Mouse (Mus musculus) heart, embryonic 14.5 days (tissue): ENCODE measurements at regions not wholly inside any gene's neighbourhood (a gene's known extent, or its start where the extent isn't known, plus 50 kb on each side); places are given as distances from the start of the nearest gene placed in this dataset.

Experiments
- ATAC-seq: fragments of 200-750 bp; cut with Nextera tagmentation; 2 replicates; pipeline ENCODE4 v1.8.0; 2017; ENCODE audit warnings: low read depth, moderate TSS enrichment; ENCODE audit not compliant: insufficient number of reproducible peaks, insufficient read depth, low FRiP score
- H3K27ac ChIP-seq, 2 experiments: fragments of 200-500 bp in 1 of 2; fragments of 300-500 bp in 1 of 2; sonication (generic) in 1 of 2; replicated peaks in 1 of 2; 2 replicates each; pipeline ENCODE4 v1.5.1; 2012 to 2014; ENCODE audit warnings: low read depth in 2 of 2, low read length in 2 of 2, control low read depth in 1 of 2, mild to moderate bottlenecking in 1 of 2, mixed read lengths in 1 of 2; ENCODE audit not compliant: control insufficient read depth in 1 of 2, insufficient read depth in 1 of 2
- H3K27me3 ChIP-seq: fragments of 300-500 bp; sonication (generic); 2 replicates; pipeline ENCODE4 v1.6.1; 2014; ENCODE audit warnings: mild to moderate bottlenecking, low read length, control low read depth; ENCODE audit not compliant: control insufficient read depth, insufficient read depth
- H3K36me3 ChIP-seq: fragments of 300-500 bp; sonication (generic); 2 replicates; pipeline ENCODE4 v1.6.1; 2014; ENCODE audit warnings: mild to moderate bottlenecking, control low read depth, low read length, mixed read lengths; ENCODE audit not compliant: control insufficient read depth, insufficient read depth
- H3K4me1 ChIP-seq, 2 experiments: fragments of 200-500 bp in 1 of 2; fragments of 300-500 bp in 1 of 2; sonication (generic) in 1 of 2; 2 replicates each; pipeline ENCODE4 v1.6.1; 2012 to 2014; ENCODE audit warnings: low read length in 2 of 2, control low read depth in 1 of 2, mixed read lengths in 1 of 2; ENCODE audit not compliant: control insufficient read depth in 2 of 2, insufficient read depth in 2 of 2
- H3K4me2 ChIP-seq: fragments of 300-500 bp; sonication (generic); 2 replicates; pipeline ENCODE4 v1.6.1; 2014; ENCODE audit warnings: mild to moderate bottlenecking, low read length
- H3K4me3 ChIP-seq, 2 experiments: fragments of 200-500 bp in 1 of 2; fragments of 300-500 bp in 1 of 2; sonication (generic) in 1 of 2; 2 replicates each; pipeline ENCODE4 v1.5.1; 2012 to 2014; ENCODE audit warnings: low read length in 2 of 2, mild to moderate bottlenecking in 2 of 2, control low read depth in 1 of 2, low read depth in 1 of 2, moderate library complexity in 1 of 2; ENCODE audit not compliant: control insufficient read depth in 1 of 2, insufficient read depth in 1 of 2
- H3K9ac ChIP-seq: fragments of 300-500 bp; sonication (generic); 2 replicates; pipeline ENCODE4 v1.6.1; 2014; ENCODE audit warnings: mild to moderate bottlenecking, low read length
- H3K9me3 ChIP-seq: fragments of 300-500 bp; sonication (generic); 2 replicates; pipeline ENCODE4 v1.6.1; 2016; ENCODE audit warnings: low read length, control low read depth; ENCODE audit not compliant: control insufficient read depth
- WGBS: fragments of 180-500 bp; shearing (Covaris S2); extraction: QIAGEN DNeasy Blood & Tissue Kit; methylation state at CpG from one replicate; pipeline ENCODE4 v1.1.7; 2014; 5-methylcytosine and 5-hydroxymethylcytosine counted together

DNA sequence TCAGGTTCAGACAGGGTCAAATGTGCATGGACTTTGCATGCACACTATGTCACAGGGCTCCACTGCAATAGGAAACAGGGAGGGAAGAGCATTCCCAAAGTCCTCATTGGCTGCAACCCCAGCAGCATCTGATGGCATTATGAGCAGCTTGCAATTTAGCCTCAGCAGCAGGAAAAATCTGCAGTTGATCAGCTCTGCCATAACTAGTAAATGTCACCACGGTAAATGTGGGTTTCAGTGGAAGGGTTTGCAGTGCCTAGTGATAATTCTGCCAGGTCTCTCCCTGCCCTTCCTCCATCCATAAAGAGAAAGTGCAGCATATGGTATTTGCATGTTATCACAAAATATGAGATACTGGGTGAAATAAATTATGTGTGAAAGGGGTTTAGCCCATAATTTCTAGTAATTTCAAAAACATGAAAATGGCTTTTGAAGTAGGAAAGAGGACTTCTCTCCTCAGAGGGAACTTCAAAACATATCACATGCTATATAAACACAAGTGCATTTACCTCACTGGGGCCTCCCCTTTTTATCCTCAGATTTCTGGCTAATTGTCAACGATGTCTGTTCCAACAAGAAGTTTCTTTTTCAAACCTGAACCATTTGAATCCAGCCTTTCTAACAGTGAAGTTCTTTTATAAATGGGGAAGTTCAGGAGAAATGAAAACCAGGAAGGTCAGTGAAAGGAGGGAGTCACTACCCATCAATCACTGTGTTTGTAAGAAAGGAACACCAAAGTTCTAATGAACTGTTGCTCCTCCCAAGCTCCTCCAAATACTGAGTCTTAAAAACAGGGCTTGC lies 303.5 kb downstream of the Meis1 start:
- Histone ChIP-seq H3K4me1 (no peaks in the 10 kb centered on the region), H3K4me3 (no peak overlapping the region), H3K36me3 (no peaks in the 10 kb centered on the region), H3K9ac (no peak overlapping the region), H3K27ac (no peak overlapping the region), H3K4me2 (no peak overlapping the region), H3K27me3 (no peaks in the 10 kb centered on the region), H3K9me3 (no peaks in the 10 kb centered on the region)
- no peak for ATAC-seq
- WGBS = 72% methylated on average over 2 of the region's 2 CpGs

DNA sequence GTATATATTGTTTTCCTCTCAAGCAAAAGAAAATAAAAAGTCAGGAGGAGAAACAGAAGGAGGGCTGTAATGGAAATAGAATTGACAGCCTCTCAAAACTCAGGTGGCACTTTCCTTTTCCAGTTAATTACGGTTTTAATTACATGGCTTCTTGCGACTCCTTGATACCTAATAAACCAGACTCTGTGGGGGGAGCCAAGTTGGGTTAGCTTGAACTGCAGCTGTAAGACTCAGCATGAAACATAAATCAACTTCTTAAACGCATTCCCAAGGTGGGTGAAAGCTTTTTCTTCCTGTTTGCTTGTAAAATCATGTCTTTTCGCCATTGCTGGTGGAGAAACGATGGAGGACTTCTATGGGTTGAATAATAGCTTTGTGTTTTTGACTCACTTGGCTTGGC lies 304.4 kb downstream of the Meis1 start:
- H3K36me3 ChIP-seq = no peaks in the 10 kb centered on the region
- no peaks in the 10 kb centered on the region for H3K4me1 ChIP-seq
- 88% methylated on average over 5 of the region's 5 CpGs for whole genome bisulfite sequencing
- H3K4me3 ChIP-seq = no peak overlapping the region
- no peak overlapping the region for H3K4me2 ChIP-seq
- no peaks in the 10 kb centered on the region for H3K9me3 ChIP-seq
- ATAC-seq = no peak
- H3K9ac ChIP-seq = no peak overlapping the region
- no peak overlapping the region for H3K27ac ChIP-seq
- H3K27me3 ChIP-seq = no peaks in the 10 kb centered on the region

DNA sequence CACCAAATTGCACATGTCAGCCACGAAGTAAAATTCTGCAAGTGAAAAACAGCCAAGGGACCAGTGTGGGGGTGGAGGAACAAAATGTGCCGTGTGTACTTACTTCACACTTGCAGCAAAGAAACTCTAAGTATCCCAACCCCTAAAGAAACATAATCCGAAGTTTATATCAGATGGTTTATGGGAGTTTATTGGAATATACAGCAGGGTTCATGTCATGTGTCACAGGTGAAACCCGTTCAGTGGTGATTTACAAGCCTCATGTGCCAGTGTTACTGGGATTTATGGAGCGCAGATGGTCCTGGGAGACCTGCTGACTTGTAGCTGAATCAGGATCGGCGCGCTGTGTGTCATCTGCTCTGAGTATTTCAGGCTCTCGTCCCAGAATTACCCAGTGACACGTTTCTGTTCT lies 306.1 kb downstream of the Meis1 start:
- H3K36me3 ChIP-seq = no peaks in the 10 kb centered on the region
- ATAC-seq = no peak
- WGBS = 81% methylated on average over 10 of the region's 10 CpGs

DNA sequence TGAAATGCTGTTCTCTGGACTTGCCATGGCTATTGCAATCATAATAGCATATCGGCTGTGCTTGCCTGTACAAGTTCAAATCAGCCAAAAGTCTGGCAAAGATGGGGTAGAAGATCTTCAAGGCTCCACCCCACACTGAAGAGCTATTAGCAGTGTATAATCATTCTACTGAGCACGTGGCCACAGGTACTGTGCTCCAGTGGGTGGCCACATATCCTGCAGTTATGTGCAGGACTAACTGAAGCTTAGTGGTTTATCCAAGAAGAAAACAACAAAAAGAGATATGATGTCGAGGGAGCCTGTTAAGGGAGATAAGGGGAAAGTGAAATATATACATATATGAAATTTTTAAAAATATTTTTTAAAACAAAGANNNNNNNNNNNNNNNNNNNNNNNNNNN lies 309.2 kb downstream of the Meis1 start:
- no peak overlapping the region for H3K4me3 ChIP-seq
- H3K27me3 ChIP-seq = no peaks in the 10 kb centered on the region
- H3K27ac ChIP-seq = no peak overlapping the region
- no peak overlapping the region for H3K9ac ChIP-seq
- no peak overlapping the region for H3K4me2 ChIP-seq
- H3K9me3 ChIP-seq = no peaks in the 10 kb centered on the region
- no peak for ATAC-seq
- H3K36me3 ChIP-seq = no peaks in the 10 kb centered on the region
- H3K4me1 ChIP-seq = no peaks in the 10 kb centered on the region
- 63% methylated on average over 3 of the region's 3 CpGs for WGBS

More for the DNA sequence above, 306.1 kb downstream of the Meis1 start:
- Histone ChIP-seq H3K27ac (no peak overlapping the region), H3K4me1 (no peaks in the 10 kb centered on the region), H3K9ac (no peak overlapping the region), H3K9me3 (no peaks in the 10 kb centered on the region), H3K4me2 (no peak overlapping the region), H3K4me3 (no peak overlapping the region), H3K27me3 (no peaks in the 10 kb centered on the region)

DNA sequence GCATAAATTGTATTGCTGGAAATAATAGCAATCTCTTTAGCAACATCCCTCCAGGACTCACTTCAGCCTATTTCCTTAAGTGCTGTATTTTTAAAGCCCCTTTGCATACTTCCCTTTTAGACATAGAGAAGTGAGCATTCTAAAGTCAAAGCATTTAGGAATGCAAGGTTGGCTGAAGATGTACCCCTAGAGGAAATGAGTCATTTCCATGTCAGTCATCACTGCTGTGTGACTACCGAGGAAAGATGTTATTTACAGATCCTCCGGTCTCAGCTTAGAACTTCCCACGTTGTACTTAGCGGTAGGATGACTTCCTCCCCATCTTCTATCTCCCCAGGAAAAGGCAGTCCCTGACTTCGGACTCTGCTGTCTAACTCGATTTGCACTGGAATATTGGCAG lies 337.2 kb downstream of the Meis1 start:
- no peaks in the 10 kb centered on the region for H3K27me3 ChIP-seq
- H3K9me3 ChIP-seq = no peaks in the 10 kb centered on the region
- no peak overlapping the region for H3K27ac ChIP-seq
- no peak overlapping the region for H3K4me2 ChIP-seq
- no peaks in the 10 kb centered on the region for H3K4me1 ChIP-seq
- H3K36me3 ChIP-seq = no peaks in the 10 kb centered on the region
- WGBS = 58% methylated on average over 6 of the region's 6 CpGs
- ATAC-seq = no peak
- H3K4me3 ChIP-seq = no peak overlapping the region
- no peak overlapping the region for H3K9ac ChIP-seq

DNA sequence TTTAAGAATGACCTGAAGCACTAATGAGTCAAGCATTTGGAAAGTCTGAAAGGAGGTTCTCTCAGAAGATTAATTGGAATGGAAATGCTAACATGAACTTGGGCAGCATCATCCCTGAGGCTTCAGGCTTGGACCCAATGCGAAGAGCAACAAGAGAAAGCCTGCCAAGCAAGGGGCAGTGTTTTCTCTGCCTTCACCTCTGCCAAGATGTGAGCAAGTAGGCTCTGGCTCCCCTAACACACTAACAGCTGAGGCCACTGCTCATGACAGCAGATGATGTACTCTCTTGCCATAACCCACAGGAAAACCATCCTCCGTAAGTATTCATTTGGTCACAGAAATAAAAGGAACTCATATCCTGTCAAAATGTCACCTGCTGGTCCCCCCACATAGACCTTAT lies 341.9 kb downstream of the Meis1 start:
- ATAC-seq = no peak
- H3K27ac ChIP-seq = no peak overlapping the region
- no peaks in the 10 kb centered on the region for H3K4me1 ChIP-seq
- H3K27me3 ChIP-seq = no peaks in the 10 kb centered on the region
- WGBS = 90% methylated on average over 2 of the region's 2 CpGs
- H3K9me3 ChIP-seq = no peaks in the 10 kb centered on the region
- H3K9ac ChIP-seq = no peak overlapping the region
- H3K4me3 ChIP-seq = no peak overlapping the region
- no peak overlapping the region for H3K4me2 ChIP-seq
- no peaks in the 10 kb centered on the region for H3K36me3 ChIP-seq

DNA sequence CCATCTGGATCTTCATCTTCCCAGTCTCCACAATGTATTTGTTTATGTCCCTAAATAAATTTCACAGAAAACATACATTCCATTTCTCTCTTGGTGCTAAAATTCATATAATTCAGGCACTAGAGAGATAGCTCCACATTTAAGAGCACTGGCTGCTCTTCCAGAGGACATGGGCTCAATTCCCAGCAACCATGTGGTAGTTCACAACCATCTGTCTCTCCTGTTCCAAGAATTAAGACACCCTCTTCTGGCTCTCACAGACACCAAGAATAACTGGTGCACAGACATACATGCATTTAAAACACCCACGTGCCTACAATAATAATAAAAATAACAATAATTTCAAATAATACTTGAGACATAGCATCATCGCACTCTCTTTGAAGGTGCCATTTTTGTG lies 347.8 kb downstream of the Meis1 start:
- 84% methylated on average over 2 of the region's 2 CpGs for WGBS
- H3K27me3 ChIP-seq = no peaks in the 10 kb centered on the region
- no peaks in the 10 kb centered on the region for H3K36me3 ChIP-seq
- H3K9ac ChIP-seq = no peak overlapping the region
- no peak for ATAC-seq
- H3K4me3 ChIP-seq = no peak overlapping the region
- no peak overlapping the region for H3K27ac ChIP-seq
- H3K9me3 ChIP-seq = no peaks in the 10 kb centered on the region
- no peaks in the 10 kb centered on the region for H3K4me1 ChIP-seq
- no peak overlapping the region for H3K4me2 ChIP-seq

DNA sequence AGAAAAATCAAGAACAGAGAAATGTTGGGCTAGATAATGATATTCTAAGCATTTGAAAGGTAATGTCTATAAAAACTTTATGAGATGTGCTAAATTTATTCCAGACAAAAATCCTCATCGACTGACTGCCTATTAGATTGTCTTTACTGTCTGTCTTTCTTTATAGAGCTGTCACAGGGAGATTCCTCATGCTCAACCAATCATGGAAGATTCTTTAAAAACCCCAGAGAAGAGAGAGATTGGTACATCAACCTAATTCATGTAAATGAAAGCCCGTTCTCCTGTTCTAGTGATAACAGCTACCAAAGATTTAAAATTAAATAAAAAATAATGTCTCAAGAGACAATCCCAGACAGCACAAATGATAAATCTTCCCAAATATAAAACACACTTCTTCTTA lies 349.5 kb downstream of the Meis1 start:
- no peaks in the 10 kb centered on the region for H3K9me3 ChIP-seq
- H3K4me3 ChIP-seq = no peak overlapping the region
- no peaks in the 10 kb centered on the region for H3K4me1 ChIP-seq
- H3K9ac ChIP-seq = no peak overlapping the region
- ATAC-seq = no peak
- no peak overlapping the region for H3K4me2 ChIP-seq
- H3K36me3 ChIP-seq = no peaks in the 10 kb centered on the region
- no peak overlapping the region for H3K27ac ChIP-seq
- H3K27me3 ChIP-seq = no peaks in the 10 kb centered on the region
- 76% methylated on average over 2 of the region's 2 CpGs for WGBS
